Mouse (Mus musculus) common myeloid progenitor, adult 5-6 weeks (primary cell): ENCODE measurements around the gene Tinf2. TPM values are rescaled to one million over a fixed set of nuclear protein-coding genes. Genes with fewer than 3 reads are reported as not detected.
A peak's percentile ranks its signal among the peaks of the same experiment; 100 is the strongest.

Experiments used
- ATAC-seq: replicated peaks from 2 replicates; pipeline ENCODE4 v1.8.0; 2016; ENCODE audit warnings: low read depth, mild to moderate bottlenecking, moderate TSS enrichment, inconsistent platforms; ENCODE audit not compliant: poor library complexity, severe bottlenecking
- total RNA-seq: library from RNA; stranded (forward); fragments of 200-1000, 187-1606 nt; gene quantifications from 2 replicates; pipeline ENCODE4 v1.2.3, GENCODE M21; 2017

Tinf2 gene
- total RNA-seq, 1 experiment from 2014 or later: 20.9 TPM

- ATAC-seq: no peak
Measured at GRCm38 (mm10) chr14:55642679-55643059, 39.0 kb downstream of the Tinf2 start.

- ATAC-seq: no peak
Measured at GRCm38 (mm10) chr14:55641291-55641690, 40.3 kb downstream of the Tinf2 start.

- no peak for ATAC-seq
Measured at GRCm38 (mm10) chr14:55640816-55641215, 40.8 kb downstream of the Tinf2 start.

GRCm38 (mm10) chr14:55637795-55638194 lies 43.8 kb downstream of the Tinf2 start, which contains the start of gene Gm49378:
Gm49378 (minus strand) TSS chr14:55637895.
- ATAC-seq: no peak

GRCm38 (mm10) chr14:55635523-55636007 lies 46.1 kb downstream of the Tinf2 start, which contains the start of gene Ipo4:
Ipo4 (minus strand) TSS chr14:55635957.
- ATAC-seq: peak; percentile 96

- peak; percentile 34 for ATAC-seq
Measured at GRCm38 (mm10) chr14:55634874-55635522, 46.6 kb downstream of the Tinf2 start.

- peak; percentile 75 for ATAC-seq
Measured at GRCm38 (mm10) chr14:55629312-55629711, 52.3 kb downstream of the Tinf2 start.

GRCm38 (mm10) chr14:55628077-55628827 lies 53.4 kb downstream of the Tinf2 start:
- no peak for ATAC-seq

Other genes starting within 250 kb of the Tinf2 start
- gene Dhrs4, start 203.1 kb downstream of the Tinf2 start, total RNA-seq: 77.1 and 95.0 TPM in 2 replicates
- 0.15 and 2.1 TPM in 2 replicates for gene Carmil3, start 191.2 kb downstream of the Tinf2 start, total RNA-seq
- gene Cpne6, start 171.4 kb downstream of the Tinf2 start, total RNA-seq: not detected in 2 replicates
- not detected in 2 replicates for gene Nrl, start 156.8 kb downstream of the Tinf2 start, total RNA-seq
- gene Pck2, start 141.6 kb downstream of the Tinf2 start, total RNA-seq: 47.8 and 51.1 TPM in 2 replicates
- 41.6 and 79.5 TPM in 2 replicates for gene Dcaf11, start 121.8 kb downstream of the Tinf2 start, total RNA-seq
- gene A730061H03Rik, start 121.4 kb downstream of the Tinf2 start, total RNA-seq: not detected in 2 replicates
- 1.3 TPM in 1 of 2 replicates, not detected in the other for gene Fitm1, start 106.2 kb downstream of the Tinf2 start, total RNA-seq
- 329 and 372 TPM in 2 replicates for gene Psme1, start 103.7 kb downstream of the Tinf2 start, total RNA-seq
- gene Emc9, start 96.5 kb downstream of the Tinf2 start, total RNA-seq: 19.1 and 24.3 TPM in 2 replicates
- gene Psme2, start 90.7 kb downstream of the Tinf2 start, total RNA-seq: 217 and 241 TPM in 2 replicates
- gene Rnf31, start 90.1 kb downstream of the Tinf2 start, total RNA-seq: 11.9 and 21.2 TPM in 2 replicates
- gene Irf9, start 78.2 kb downstream of the Tinf2 start, total RNA-seq: 38.5 and 39.8 TPM in 2 replicates
- gene Rec8, start 63.8 kb downstream of the Tinf2 start, total RNA-seq: 8.1 and 12.7 TPM in 2 replicates
- 23.0 and 64.0 TPM in 2 replicates for gene Ipo4, start 45.9 kb downstream of the Tinf2 start, total RNA-seq
- gene Gm49378, start 43.9 kb downstream of the Tinf2 start, total RNA-seq: 0.87 and 9.9 TPM in 2 replicates
- 42.8 and 66.8 TPM in 2 replicates for gene Tm9sf1, start 38.0 kb downstream of the Tinf2 start, total RNA-seq
- 0.27 and 0.82 TPM in 2 replicates for gene Tssk4, start 31.6 kb downstream of the Tinf2 start, total RNA-seq
- gene Mdp1, start 21.3 kb downstream of the Tinf2 start, total RNA-seq: 26.2 and 28.2 TPM in 2 replicates
- 39.3 and 46.1 TPM in 2 replicates for gene Gmpr2, start 9.9 kb downstream of the Tinf2 start, total RNA-seq
- gene Nedd8, start 9.7 kb downstream of the Tinf2 start, total RNA-seq: 345 and 391 TPM in 2 replicates
- 1.9 and 2.8 TPM in 2 replicates for gene Tgm1, start 32.1 kb upstream of the Tinf2 start, total RNA-seq
- gene Rabggta, start 40.4 kb upstream of the Tinf2 start, total RNA-seq: 11.6 and 15.0 TPM in 2 replicates
- 8.3 and 23.9 TPM in 2 replicates for gene Dhrs1, start 63.9 kb upstream of the Tinf2 start, total RNA-seq
- 21.4 and 22.7 TPM in 2 replicates for gene Nop9, start 63.9 kb upstream of the Tinf2 start, total RNA-seq
- 0.14 and 1.1 TPM in 2 replicates for gene Cideb, start 76.6 kb upstream of the Tinf2 start, total RNA-seq
- gene Ltb4r2, start 79.6 kb upstream of the Tinf2 start, total RNA-seq: 0.46 and 0.49 TPM in 2 replicates
- 1.5 and 6.3 TPM in 2 replicates for gene Ltb4r1, start 84.1 kb upstream of the Tinf2 start, total RNA-seq
- not detected in 2 replicates for gene Adcy4, start 102.3 kb upstream of the Tinf2 start, total RNA-seq
- 33.0 and 43.3 TPM in 2 replicates for gene Ripk3, start 107.0 kb upstream of the Tinf2 start, total RNA-seq
- not detected in 2 replicates for gene Nfatc4, start 141.3 kb upstream of the Tinf2 start, total RNA-seq
- 5.9 and 6.5 TPM in 2 replicates for gene Nynrin, start 172.2 kb upstream of the Tinf2 start, total RNA-seq
- not detected in 2 replicates for gene Cbln3, start 202.6 kb upstream of the Tinf2 start, total RNA-seq
- gene Khnyn, start 203.1 kb upstream of the Tinf2 start, total RNA-seq: 17.4 and 20.9 TPM in 2 replicates
- gene Sdr39u1, start 218.5 kb upstream of the Tinf2 start, total RNA-seq: 7.8 and 11.8 TPM in 2 replicates